ENCODE assay signal across 8 mouse cellular contexts in the genomic region with DNA sequence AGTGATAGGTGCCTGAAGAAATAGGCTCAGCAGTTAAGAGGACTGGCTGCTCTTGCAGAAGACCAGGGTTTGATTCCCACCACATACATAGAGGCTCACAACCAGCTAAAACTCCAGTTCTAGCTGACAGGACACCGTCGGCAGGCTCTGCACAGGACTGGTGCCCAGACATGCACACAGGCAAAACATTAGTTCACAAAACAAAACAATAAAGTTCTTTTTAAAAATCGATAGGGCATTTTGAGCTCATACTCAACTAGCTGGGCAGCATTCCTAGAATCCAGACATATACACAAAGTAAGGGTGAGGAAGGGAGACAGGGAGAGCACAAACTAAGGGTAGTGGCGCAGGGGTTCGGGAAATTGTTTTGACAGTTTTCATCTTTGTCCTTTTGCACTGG. TPM values are rescaled to one million over a fixed set of nuclear protein-coding genes. Genes with fewer than 3 reads are reported as not detected.
DNase-seq lines count a peak whose midpoint lies in the region; ATAC-seq and TF ChIP-seq lines count a peak whose summit lies in the region.

No protein-coding gene starts in this region.

- no peaks in the 10 kb centered on the region for H3K9me3 ChIP-seq in liver, embryonic 11.5 days (ENCODE audit: control insufficient read depth, low read length)
- no peaks in the 10 kb centered on the region for H3K9me3 ChIP-seq in stomach, embryonic 14.5 days (ENCODE audit: control insufficient read depth, low read depth, low read length)

- no peak for TF ChIP-seq CTCF in cerebellum, adult 2 months (IDR thresholded peaks at IDR 0.05; ENCODE audit: borderline replicate concordance, insufficient read depth, low read depth, low read length)

- peaks cover 3% of the 10 kb centered on the region for H3K4me1 ChIP-seq in cerebellum, adult 2 months (ENCODE audit: control insufficient read depth, insufficient read depth, low read length)
- H3K4me1 ChIP-seq in liver, embryonic 11.5 days (replicated peaks; ENCODE audit: control insufficient read depth, insufficient read depth, low read length): peaks cover 12% of the 10 kb centered on the region
- H3K4me1 ChIP-seq in stomach, embryonic 14.5 days (ENCODE audit: control insufficient read depth, insufficient read depth, low read length): peaks cover 14% of the 10 kb centered on the region

- H3K4me2 ChIP-seq in liver, embryonic 11.5 days: peak overlapping the region; percentile 88
- peak overlapping the region; percentile 82 for H3K4me2 ChIP-seq in stomach, embryonic 14.5 days (replicated peaks; ENCODE audit: low read depth, low read length)

- intact Hi-C loops in left cerebral cortex, postnatal 10 days (cut with DNase I): no loop called here

- peak overlapping the region; percentile 100 for H3K4me3 ChIP-seq in cerebellum, adult 2 months (replicated peaks; ENCODE audit: insufficient read depth, low read depth, low read length)
- peak overlapping the region; percentile 96 for H3K4me3 ChIP-seq in liver, embryonic 11.5 days (ENCODE audit: low read depth, low read length)
- peak overlapping the region; percentile 91 for H3K4me3 ChIP-seq in stomach, embryonic 14.5 days (ENCODE audit: low read depth, low read length)

- no peak for TF ChIP-seq POLR2A in cerebellum, adult 2 months (IDR thresholded peaks at IDR 0.05; ENCODE audit: borderline replicate concordance, insufficient read depth, low read length)

- ATAC-seq in liver, embryonic 11.5 days (replicated peaks; ENCODE audit: low FRiP score): no peak
- no peak for ATAC-seq in stomach, embryonic 14.5 days (ENCODE audit: insufficient number of reproducible peaks, insufficient read depth, low FRiP score, low read depth)

- peak overlapping the region; percentile 99; the same call in 1 of the 2 replicates for H3K27ac ChIP-seq in cerebellum, adult 2 months (ENCODE audit: insufficient read depth, low read length)
- peak overlapping the region; percentile 99; the same call in 1 of the 2 replicates for H3K27ac ChIP-seq in liver, embryonic 11.5 days (ENCODE audit: low read depth, low read length)
- H3K27ac ChIP-seq in stomach, embryonic 14.5 days (ENCODE audit: low read length): peak overlapping the region; percentile 98; the same call in 1 of the 2 replicates

- 52% methylated on average over 5 of the region's 5 CpGs for WGBS in cerebellum, adult 2 months
- WGBS in liver, embryonic 11.5 days: 66% methylated on average over 5 of the region's 5 CpGs
- 48% methylated on average over 5 of the region's 5 CpGs for WGBS in stomach, embryonic 14.5 days

- H3K27me3 ChIP-seq in cerebellum, adult 2 months (ENCODE audit: control insufficient read depth, insufficient read depth, low read length): no peaks in the 10 kb centered on the region
- H3K27me3 ChIP-seq in liver, embryonic 11.5 days (replicated peaks; ENCODE audit: control insufficient read depth, insufficient read depth, low read length): no peaks in the 10 kb centered on the region
- no peaks in the 10 kb centered on the region for H3K27me3 ChIP-seq in stomach, embryonic 14.5 days (ENCODE audit: control insufficient read depth, insufficient read depth, low read length)

- no peaks in the 10 kb centered on the region for H3K36me3 ChIP-seq in liver, embryonic 11.5 days (ENCODE audit: control insufficient read depth, insufficient read depth, low read length)
- H3K36me3 ChIP-seq in stomach, embryonic 14.5 days (ENCODE audit: control insufficient read depth, insufficient read depth, low read length): no peaks in the 10 kb centered on the region

- H3K9ac ChIP-seq in liver, embryonic 11.5 days (ENCODE audit: low read depth, low read length): peak overlapping the region; percentile 88
- 0 out of 2 replicates have a peak overlapping the region, but pooled peaks have one; percentile 53 for H3K9ac ChIP-seq in stomach, embryonic 14.5 days (replicated peaks; ENCODE audit: low read depth, low read length)

- peak; percentile 12 to 27 for DNase-seq in cerebellum, adult 2 months
- DNase-seq in cerebellum, adult 11 months: no peak
- peak; percentile 9 for DNase-seq in urinary bladder, postnatal 14 days (ENCODE audit: low spot score)
- no peak for DNase-seq in urinary bladder, postnatal 10 days (ENCODE audit: low spot score)
- no peak for DNase-seq in liver, embryonic 11.5 days (ENCODE audit: low spot score)
- no peak for DNase-seq in left cerebral cortex, postnatal 10 days (ENCODE audit: extremely low spot score in 1 of 2, low spot score in 2 of 2)
- DNase-seq in layer of hippocampus, postnatal 25 days (ENCODE audit: extremely low spot score in 1 of 2, low spot score in 1 of 2): no peak

RNA-seq across cellular contexts. Expression of gene Spag9, which starts 1.4 kb away (rescaled TPM):
- polyA plus RNA-seq in cerebellum, adult 2 months (2012; rRNA removed): 134 and 135 TPM in 2 replicates
- polyA plus RNA-seq in liver, embryonic 11.5 days (2014; fragmentation: Nextera tagmentation; extraction: Ambion mirVana): 19.5 and 24.6 TPM in 2 replicates
- polyA plus RNA-seq in stomach, embryonic 14.5 days (2014; fragmentation: Nextera tagmentation; extraction: Ambion mirVana): 61.7 and 63.4 TPM in 2 replicates
- total RNA-seq in left cerebral cortex, postnatal 10 days (2021): 100 to 1,000 TPM; 236 to 246 TPM
- 100 to 1,000 TPM; 213 to 215 TPM for total RNA-seq in layer of hippocampus, postnatal 25 days (2021)

RNA-seq across cellular contexts. Expression of gene Nme1, which starts 26.2 kb away (rescaled TPM):
- 171 and 198 TPM in 2 replicates for polyA plus RNA-seq in cerebellum, adult 2 months (2012; rRNA removed)
- polyA plus RNA-seq in liver, embryonic 11.5 days (2014; fragmentation: Nextera tagmentation; extraction: Ambion mirVana): 315 and 317 TPM in 2 replicates
- 154 and 155 TPM in 2 replicates for polyA plus RNA-seq in stomach, embryonic 14.5 days (2014; fragmentation: Nextera tagmentation; extraction: Ambion mirVana)
- 100 to 1,000 TPM; 120 to 124 TPM for total RNA-seq in left cerebral cortex, postnatal 10 days (2021)
- 10 to 100 TPM; 79.8 to 86.1 TPM for total RNA-seq in layer of hippocampus, postnatal 25 days (2021)

RNA-seq across cellular contexts. Expression of gene Gm20390, which starts 26.4 kb away (rescaled TPM):
- 79.6 and 83.2 TPM in 2 replicates for polyA plus RNA-seq in cerebellum, adult 2 months (2012; rRNA removed)
- 393 TPM in 2 replicates for polyA plus RNA-seq in liver, embryonic 11.5 days (2014; fragmentation: Nextera tagmentation; extraction: Ambion mirVana)
- polyA plus RNA-seq in stomach, embryonic 14.5 days (2014; fragmentation: Nextera tagmentation; extraction: Ambion mirVana): 357 and 372 TPM in 2 replicates
- total RNA-seq in left cerebral cortex, postnatal 10 days (2021): 100 to 1,000 TPM; 147 to 154 TPM
- 100 to 1,000 TPM in 1 of 2 experiments, 10 to 100 TPM in 1; 88.1 to 124 TPM for total RNA-seq in layer of hippocampus, postnatal 25 days (2021)

RNA-seq across cellular contexts. Expression of gene Nme2, which starts 38.5 kb away (rescaled TPM):
- 109 and 115 TPM in 2 replicates for polyA plus RNA-seq in cerebellum, adult 2 months (2012; rRNA removed)
- 112 and 142 TPM in 2 replicates for polyA plus RNA-seq in liver, embryonic 11.5 days (2014; fragmentation: Nextera tagmentation; extraction: Ambion mirVana)
- polyA plus RNA-seq in stomach, embryonic 14.5 days (2014; fragmentation: Nextera tagmentation; extraction: Ambion mirVana): 235 and 237 TPM in 2 replicates
- 100 to 1,000 TPM; 200 to 228 TPM for total RNA-seq in left cerebral cortex, postnatal 10 days (2021)
- total RNA-seq in layer of hippocampus, postnatal 25 days (2021): 10 to 100 TPM; 94.7 to 95.8 TPM

Comparison
In these comparisons a context has a peak if more than half of its experiments do, and no peak if none do; other contexts are left out.
1. DNase-seq: peak in cerebellum, adult 2 months (2 of 2) and urinary bladder, postnatal 14 days (single experiment); none in cerebellum, adult 11 months (single experiment), urinary bladder, postnatal 10 days (single experiment), liver, embryonic 11.5 days (single experiment), left cerebral cortex, postnatal 10 days (0 of 2) and layer of hippocampus, postnatal 25 days (0 of 2).
2. Peak in every context shown above with its lines, with median percentiles within 50 percentile points of each other: H3K27ac ChIP-seq and H3K4me3 ChIP-seq.